Mouse (Mus musculus) c-Kit-positive CD71-positive TER-119-negative erythroid progenitor cells, embryonic 14.5 days (primary cell): ENCODE measurements around the gene Tmem44.

Source experiments
- DNase-seq: peaks from one replicate; pipeline ENCODE4 v3.0.0-alpha.2; 2013; ENCODE audit warnings: low read depth

The Tmem44 gene

GRCm38 (mm10) chr16:30517666-30518283 is 32.9 kb downstream of the Tmem44 start:
- no peak for DNase-seq

GRCm38 (mm10) chr16:30516993-30517392 is 33.6 kb downstream of the Tmem44 start:
- DNase-seq = no peak

- DNase-seq = no peak
Observed at GRCm38 (mm10) chr16:30515418-30515817, 35.2 kb downstream of the Tmem44 start.

- no peak for DNase-seq
Observed at GRCm38 (mm10) chr16:30513050-30514024, 37.3 kb downstream of the Tmem44 start.

GRCm38 (mm10) chr16:30512375-30513049 is 38.1 kb downstream of the Tmem44 start:
- no peak for DNase-seq

- no peak for DNase-seq
Observed at GRCm38 (mm10) chr16:30511563-30512340, 38.9 kb downstream of the Tmem44 start.

GRCm38 (mm10) chr16:30510504-30511451 is 39.9 kb downstream of the Tmem44 start:
- peak; percentile 69 for DNase-seq

- DNase-seq = no peak
Observed at GRCm38 (mm10) chr16:30510091-30510490, 40.6 kb downstream of the Tmem44 start.

- DNase-seq = no peak
Observed at GRCm38 (mm10) chr16:30509340-30509739, 41.3 kb downstream of the Tmem44 start.

GRCm38 (mm10) chr16:30508738-30509137 is 41.9 kb downstream of the Tmem44 start:
- DNase-seq = no peak

GRCm38 (mm10) chr16:30507120-30507519 is 43.5 kb downstream of the Tmem44 start:
- DNase-seq = no peak

GRCm38 (mm10) chr16:30505311-30506031 is 45.2 kb downstream of the Tmem44 start:
- no peak for DNase-seq

- no peak for DNase-seq
Observed at GRCm38 (mm10) chr16:30504856-30505255, 45.8 kb downstream of the Tmem44 start.

- no peak for DNase-seq
Observed at GRCm38 (mm10) chr16:30503958-30504357, 46.7 kb downstream of the Tmem44 start.

- DNase-seq = no peak
Observed at GRCm38 (mm10) chr16:30502221-30502891, 48.3 kb downstream of the Tmem44 start.

GRCm38 (mm10) chr16:30501621-30502020 is 49.0 kb downstream of the Tmem44 start:
- no peak for DNase-seq

- DNase-seq = no peak
Observed at GRCm38 (mm10) chr16:30500223-30500622, 50.4 kb downstream of the Tmem44 start.

- no peak for DNase-seq
Observed at GRCm38 (mm10) chr16:30499126-30499857, 51.4 kb downstream of the Tmem44 start.

- DNase-seq = no peak
Observed at GRCm38 (mm10) chr16:30497307-30497706, 53.3 kb downstream of the Tmem44 start.
